ENCODE assay signal across 16 mouse cellular contexts in genomic region chr8:114877234-114877633, GRCm38 (mm10).
DNase-seq lines count a peak whose midpoint lies in the region; ATAC-seq and TF ChIP-seq lines count a peak whose summit lies in the region.
"Had no signal": no experiment of that assay in that cellular context is flagged by ENCODE, and none has a peak within 500 bp of the region (broad histone marks: within the 10 kb centered on the region; RNA-seq: fewer than 3 reads in every experiment).

No protein-coding gene starts in this region.

- H3K4me2 ChIP-seq in forebrain, embryonic 11.5 days (ENCODE audit: low read depth, low read length, severe bottlenecking) = no peak overlapping the region
- 0 out of 2 replicates have a peak overlapping the region, but pooled peaks have one; percentile 6 for H3K4me2 ChIP-seq in intestine, embryonic 14.5 days (ENCODE audit: low read length)
- no peak overlapping the region for H3K4me2 ChIP-seq in intestine, postnatal 0 days (replicated peaks; ENCODE audit: low read depth)
- no peak overlapping the region for H3K4me2 ChIP-seq in midbrain, embryonic 13.5 days (replicated peaks)
- no peak overlapping the region for H3K4me2 ChIP-seq in liver, embryonic 13.5 days
- H3K4me2 ChIP-seq: midbrain, embryonic 11.5 days had no signal

- H3K27ac ChIP-seq in forebrain, embryonic 10.5 days = peak overlapping the region; percentile 51
- H3K27ac ChIP-seq in forebrain, embryonic 11.5 days (ENCODE audit: low read depth, low read length) = no peak overlapping the region
- H3K27ac ChIP-seq in intestine, embryonic 14.5 days (ENCODE audit: low read depth) = peak overlapping the region; percentile 59; the same call in 1 of the 2 replicates
- H3K27ac ChIP-seq in intestine, postnatal 0 days (ENCODE audit: low read depth, low read length) = no peak overlapping the region
- H3K27ac ChIP-seq in midbrain, embryonic 10.5 days (replicated peaks) = peak overlapping the region; percentile 28
- H3K27ac ChIP-seq in midbrain, embryonic 13.5 days = no peak overlapping the region
- H3K27ac ChIP-seq in liver, embryonic 13.5 days = 0 out of 2 replicates have a peak overlapping the region, but pooled peaks have one; percentile 95
- H3K27ac ChIP-seq: hindbrain, embryonic 14.5 days; kidney, postnatal 0 days; limb, embryonic 13.5 days had no signal

- no peak for TF ChIP-seq CTCF in intestine, postnatal 0 days (IDR thresholded peaks at IDR 0.05; ENCODE audit: low read depth)

- H3K4me3 ChIP-seq in forebrain, embryonic 10.5 days = no peak overlapping the region
- no peak overlapping the region for H3K4me3 ChIP-seq in forebrain, embryonic 11.5 days (ENCODE audit: low read depth, low read length)
- H3K4me3 ChIP-seq in intestine, embryonic 14.5 days (ENCODE audit: low read depth, low read length) = no peak overlapping the region
- no peak overlapping the region for H3K4me3 ChIP-seq in intestine, postnatal 0 days (ENCODE audit: low read depth, low read length)
- H3K4me3 ChIP-seq in midbrain, embryonic 10.5 days = no peak overlapping the region
- H3K4me3 ChIP-seq in midbrain, embryonic 13.5 days (replicated peaks) = no peak overlapping the region
- H3K4me3 ChIP-seq in liver, embryonic 13.5 days (replicated peaks) = no peak overlapping the region
- H3K4me3 ChIP-seq: limb, embryonic 13.5 days had no signal

- H3K9ac ChIP-seq in forebrain, embryonic 11.5 days (ENCODE audit: low read length) = no peak overlapping the region
- no peak overlapping the region for H3K9ac ChIP-seq in intestine, embryonic 14.5 days (ENCODE audit: low read length)
- H3K9ac ChIP-seq in intestine, postnatal 0 days (ENCODE audit: low read depth, low read length) = no peak overlapping the region
- H3K9ac ChIP-seq in midbrain, embryonic 13.5 days (replicated peaks) = no peak overlapping the region
- no peak overlapping the region for H3K9ac ChIP-seq in liver, embryonic 13.5 days
- H3K9ac ChIP-seq: hindbrain, embryonic 14.5 days; limb, embryonic 13.5 days had no signal

- no peaks in the 10 kb centered on the region for H3K9me3 ChIP-seq in forebrain, embryonic 10.5 days
- H3K9me3 ChIP-seq in forebrain, embryonic 11.5 days (ENCODE audit: control insufficient read depth, low read length) = no peaks in the 10 kb centered on the region
- no peaks in the 10 kb centered on the region for H3K9me3 ChIP-seq in intestine, embryonic 14.5 days (ENCODE audit: control insufficient read depth, low read length)
- H3K9me3 ChIP-seq in intestine, postnatal 0 days (ENCODE audit: control insufficient read depth) = no peaks in the 10 kb centered on the region
- H3K9me3 ChIP-seq in midbrain, embryonic 10.5 days (replicated peaks) = no peaks in the 10 kb centered on the region
- H3K9me3 ChIP-seq in midbrain, embryonic 13.5 days = no peaks in the 10 kb centered on the region
- no peaks in the 10 kb centered on the region for H3K9me3 ChIP-seq in liver, embryonic 13.5 days (replicated peaks)
- H3K9me3 ChIP-seq: limb, embryonic 13.5 days had no signal

- no peak for DNase-seq in forebrain, embryonic 10.5 days (ENCODE audit: extremely low spot score, low spot score)
- DNase-seq in forebrain, embryonic 11.5 days (ENCODE audit: low spot score) = no peak
- no peak for DNase-seq in intestine, embryonic 14.5 days (ENCODE audit: low spot score)
- DNase-seq in midbrain, embryonic 10.5 days (ENCODE audit: low spot score) = no peak
- DNase-seq in liver, embryonic 13.5 days = no peak
- DNase-seq in right cerebral cortex, postnatal 25 days = no peak
- DNase-seq: cerebellum, adult 8-10 months; lung, postnatal 36 days; spleen, adult 18-20 months had no signal

- H3K27me3 ChIP-seq in forebrain, embryonic 10.5 days (ENCODE audit: poor library complexity, severe bottlenecking) = peaks cover 60% of the 10 kb centered on the region
- H3K27me3 ChIP-seq in forebrain, embryonic 11.5 days (ENCODE audit: control insufficient read depth, insufficient read depth, low read length) = no peaks in the 10 kb centered on the region
- no peaks in the 10 kb centered on the region for H3K27me3 ChIP-seq in intestine, embryonic 14.5 days (replicated peaks; ENCODE audit: control insufficient read depth, insufficient read depth, low read length)
- H3K27me3 ChIP-seq in intestine, postnatal 0 days (replicated peaks; ENCODE audit: control insufficient read depth, insufficient read depth, low read length) = no peaks in the 10 kb centered on the region
- H3K27me3 ChIP-seq in midbrain, embryonic 10.5 days (ENCODE audit: low read depth, poor library complexity, severe bottlenecking) = peaks cover 46% of the 10 kb centered on the region
- H3K27me3 ChIP-seq in midbrain, embryonic 13.5 days = peaks cover 31% of the 10 kb centered on the region
- H3K27me3 ChIP-seq in liver, embryonic 13.5 days = no peaks in the 10 kb centered on the region

- WGBS in forebrain, embryonic 10.5 days = 79% methylated on average over 10 of the region's 10 CpGs
- 75% methylated on average over 10 of the region's 10 CpGs for WGBS in forebrain, embryonic 11.5 days
- 77% methylated on average over 10 of the region's 10 CpGs for WGBS in intestine, embryonic 14.5 days
- WGBS in intestine, postnatal 0 days = 79% methylated on average over 10 of the region's 10 CpGs
- WGBS in midbrain, embryonic 10.5 days = 76% methylated on average over 10 of the region's 10 CpGs
- 73% methylated on average over 10 of the region's 10 CpGs for WGBS in midbrain, embryonic 13.5 days
- WGBS in liver, embryonic 13.5 days (ENCODE audit: insufficient replicate concordance) = 55% methylated on average over 10 of the region's 10 CpGs

- H3K36me3 ChIP-seq in forebrain, embryonic 10.5 days (replicated peaks) = no peaks in the 10 kb centered on the region
- no peaks in the 10 kb centered on the region for H3K36me3 ChIP-seq in forebrain, embryonic 11.5 days (ENCODE audit: control insufficient read depth, insufficient read depth, low read length)
- H3K36me3 ChIP-seq in intestine, embryonic 14.5 days (ENCODE audit: control insufficient read depth, insufficient read depth, low read length) = no peaks in the 10 kb centered on the region
- no peaks in the 10 kb centered on the region for H3K36me3 ChIP-seq in intestine, postnatal 0 days (ENCODE audit: control insufficient read depth, insufficient read depth)
- H3K36me3 ChIP-seq in midbrain, embryonic 10.5 days = no peaks in the 10 kb centered on the region
- H3K36me3 ChIP-seq in midbrain, embryonic 13.5 days = no peaks in the 10 kb centered on the region
- H3K36me3 ChIP-seq in liver, embryonic 13.5 days = no peaks in the 10 kb centered on the region
- H3K36me3 ChIP-seq: limb, embryonic 13.5 days had no signal

- no peak for ATAC-seq in forebrain, embryonic 11.5 days (replicated peaks; ENCODE audit: low FRiP score)
- no peak for ATAC-seq in intestine, embryonic 14.5 days (replicated peaks; ENCODE audit: low FRiP score, low TSS enrichment, low read depth)
- no peak for ATAC-seq in intestine, postnatal 0 days
- ATAC-seq in midbrain, embryonic 13.5 days = no peak
- no peak for ATAC-seq in liver, embryonic 13.5 days (ENCODE audit: low read depth)
- ATAC-seq: forebrain, embryonic 14.5 days had no signal

- H3K4me1 ChIP-seq in forebrain, embryonic 10.5 days = peaks cover 55% of the 10 kb centered on the region
- H3K4me1 ChIP-seq in forebrain, embryonic 11.5 days (replicated peaks; ENCODE audit: control insufficient read depth, insufficient read depth, low read length) = peaks cover 9% of the 10 kb centered on the region; the same call in 1 of the 2 replicates
- peaks cover 24% of the 10 kb centered on the region for H3K4me1 ChIP-seq in intestine, embryonic 14.5 days (replicated peaks; ENCODE audit: control insufficient read depth, insufficient read depth, low read length)
- 0 out of 2 replicates have a peak, but pooled peaks cover 3% of the 10 kb centered on the region for H3K4me1 ChIP-seq in intestine, postnatal 0 days (replicated peaks; ENCODE audit: control insufficient read depth, insufficient read depth, low read length)
- H3K4me1 ChIP-seq in midbrain, embryonic 10.5 days = peaks cover 54% of the 10 kb centered on the region
- H3K4me1 ChIP-seq in midbrain, embryonic 13.5 days (replicated peaks) = peaks cover 25% of the 10 kb centered on the region
- H3K4me1 ChIP-seq in liver, embryonic 13.5 days (replicated peaks) = peaks cover 74% of the 10 kb centered on the region

Comparison
In these comparisons a context has a peak if more than half of its experiments do, and no peak if none do; other contexts are left out.
1. H3K27ac ChIP-seq: peak in forebrain, embryonic 10.5 days (single experiment), intestine, embryonic 14.5 days (single experiment), midbrain, embryonic 10.5 days (single experiment) and liver, embryonic 13.5 days (single experiment); none in forebrain, embryonic 11.5 days (single experiment), intestine, postnatal 0 days (single experiment) and midbrain, embryonic 13.5 days (single experiment).